Mouse (Mus musculus): ENCODE measurements around the gene Wfdc2. TPM values are rescaled to one million over a fixed set of nuclear protein-coding genes. Genes with fewer than 3 reads are reported as not detected.

Wfdc2 gene
- polyA plus RNA-seq, 1 experiment: not detected

GRCm38 (mm10) chr2:164549963-164550894 is 12.0 kb upstream of the Wfdc2 start:
- H3ac ChIP-seq (ENCODE audit: control insufficient read depth, insufficient read length): no peak overlapping the region
- H3K4me2 ChIP-seq (ENCODE audit: low read depth): no peak overlapping the region
- no peaks in the 10 kb centered on the region for H3K79me2 ChIP-seq (ENCODE audit: control insufficient read depth, insufficient read depth)
- H3K4me3 ChIP-seq: no peak overlapping the region
- no peak for TF ChIP-seq REST (IDR thresholded peaks at IDR 0.05; ENCODE audit: insufficient read depth, insufficient read length)
- no peak for TF ChIP-seq TCF12 (IDR thresholded peaks at IDR 0.05; ENCODE audit: insufficient read depth, poor library complexity, severe bottlenecking)
- TF ChIP-seq SRF (IDR thresholded peaks at IDR 0.05; ENCODE audit: control insufficient read depth, insufficient read length, low read depth): no peak
- TF ChIP-seq USF1 (IDR thresholded peaks at IDR 0.05; ENCODE audit: low read depth): no peak
- no peak for TF ChIP-seq CEBPB (IDR thresholded peaks at IDR 0.05; ENCODE audit: insufficient read depth, poor library complexity, severe bottlenecking)
- no peaks in the 10 kb centered on the region for H3K36me3 ChIP-seq (ENCODE audit: control insufficient read depth, insufficient read depth)
- H3K27me3 ChIP-seq (ENCODE audit: control insufficient read depth, insufficient read depth, insufficient read length): peaks cover 26% of the 10 kb centered on the region

- H3K79me2 ChIP-seq (ENCODE audit: control insufficient read depth, insufficient read depth): no peaks in the 10 kb centered on the region
- TF ChIP-seq REST (IDR thresholded peaks at IDR 0.05; ENCODE audit: insufficient read depth, insufficient read length) (no peak), SRF (IDR thresholded peaks at IDR 0.05; ENCODE audit: control insufficient read depth, insufficient read length, low read depth) (no peak), MYOD1 (IDR thresholded peaks at IDR 0.05; ENCODE audit: control insufficient read depth in 1 of 3, insufficient read length in 2 of 3, low read depth in 2 of 3) (no peak), USF1 (IDR thresholded peaks at IDR 0.05; ENCODE audit: low read depth) (no peak), TCF12 (IDR thresholded peaks at IDR 0.05; ENCODE audit: insufficient read depth, poor library complexity, severe bottlenecking) (no peak), MAX (IDR thresholded peaks at IDR 0.05; ENCODE audit: low read depth) (no peak), CEBPB (IDR thresholded peaks at IDR 0.05; ENCODE audit: insufficient read depth, poor library complexity, severe bottlenecking) (no peak), POLR2AphosphoS2 (IDR thresholded peaks at IDR 0.05; ENCODE audit: insufficient read length, low read depth) (no peak), TCF3 (IDR thresholded peaks at IDR 0.05; ENCODE audit: insufficient read length, low read depth) (no peak), MYOG (IDR thresholded peaks at IDR 0.05; ENCODE audit: control insufficient read depth in 1 of 3, insufficient read depth in 1 of 3, insufficient read length in 2 of 3, low read depth in 2 of 3) (no peak), E2F4 (IDR thresholded peaks at IDR 0.05; ENCODE audit: insufficient read depth) (no peak), POLR2A (IDR thresholded peaks at IDR 0.05; ENCODE audit: insufficient read length, low read depth) (no peak)
Observed at GRCm38 (mm10) chr2:164550895-164551269, 11.3 kb upstream of the Wfdc2 start.

GRCm38 (mm10) chr2:164551502-164551901 is 10.7 kb upstream of the Wfdc2 start:
- H3K4me2 ChIP-seq (ENCODE audit: low read depth): no peak overlapping the region
- no peak overlapping the region for H3ac ChIP-seq (ENCODE audit: control insufficient read depth, insufficient read length)
- no peak overlapping the region for H3K4me3 ChIP-seq
- no peaks in the 10 kb centered on the region for H3K36me3 ChIP-seq (ENCODE audit: control insufficient read depth, insufficient read depth)
- H3K27me3 ChIP-seq (ENCODE audit: control insufficient read depth, insufficient read depth, insufficient read length): peaks cover 28% of the 10 kb centered on the region
- no peaks in the 10 kb centered on the region for H3K79me2 ChIP-seq (ENCODE audit: control insufficient read depth, insufficient read depth)
- TF ChIP-seq MYOG (IDR thresholded peaks at IDR 0.05; ENCODE audit: control insufficient read depth in 1 of 3, insufficient read depth in 1 of 3, insufficient read length in 2 of 3, low read depth in 2 of 3) (no peak), REST (IDR thresholded peaks at IDR 0.05; ENCODE audit: insufficient read depth, insufficient read length) (no peak), MAX (IDR thresholded peaks at IDR 0.05; ENCODE audit: low read depth) (no peak), SRF (IDR thresholded peaks at IDR 0.05; ENCODE audit: control insufficient read depth, insufficient read length, low read depth) (no peak), CEBPB (IDR thresholded peaks at IDR 0.05; ENCODE audit: insufficient read depth, poor library complexity, severe bottlenecking) (no peak), E2F4 (IDR thresholded peaks at IDR 0.05; ENCODE audit: insufficient read depth) (no peak), TCF3 (IDR thresholded peaks at IDR 0.05; ENCODE audit: insufficient read length, low read depth) (no peak), MYOD1 (IDR thresholded peaks at IDR 0.05; ENCODE audit: control insufficient read depth in 1 of 3, insufficient read length in 2 of 3, low read depth in 2 of 3) (no peak), POLR2A (IDR thresholded peaks at IDR 0.05; ENCODE audit: insufficient read length, low read depth) (no peak)

More at GRCm38 (mm10) chr2:164550895-164551269, 11.3 kb upstream of the Wfdc2 start:
- H3K27me3 ChIP-seq (ENCODE audit: control insufficient read depth, insufficient read depth, insufficient read length): peaks cover 24% of the 10 kb centered on the region
- no peak overlapping the region for H3ac ChIP-seq (ENCODE audit: control insufficient read depth, insufficient read length)
- no peak overlapping the region for H3K4me2 ChIP-seq (ENCODE audit: low read depth)
- H3K36me3 ChIP-seq (ENCODE audit: control insufficient read depth, insufficient read depth): no peaks in the 10 kb centered on the region
- H3K4me3 ChIP-seq: no peak overlapping the region

GRCm38 (mm10) chr2:164558426-164558825 is 3.8 kb upstream of the Wfdc2 start:
- TF ChIP-seq CEBPB (IDR thresholded peaks at IDR 0.05; ENCODE audit: insufficient read depth, poor library complexity, severe bottlenecking): no peak
- no peak for TF ChIP-seq MAX (IDR thresholded peaks at IDR 0.05; ENCODE audit: low read depth)
- TF ChIP-seq USF1 (IDR thresholded peaks at IDR 0.05; ENCODE audit: low read depth): no peak
- TF ChIP-seq POLR2A (IDR thresholded peaks at IDR 0.05; ENCODE audit: insufficient read length, low read depth): no peak
- TF ChIP-seq MYOD1 (IDR thresholded peaks at IDR 0.05; ENCODE audit: control insufficient read depth in 1 of 3, insufficient read length in 2 of 3, low read depth in 2 of 3): no peak
- no peak for TF ChIP-seq REST (IDR thresholded peaks at IDR 0.05; ENCODE audit: insufficient read depth, insufficient read length)
- TF ChIP-seq TCF3 (IDR thresholded peaks at IDR 0.05; ENCODE audit: insufficient read length, low read depth): no peak
- no peak for TF ChIP-seq SRF (IDR thresholded peaks at IDR 0.05; ENCODE audit: control insufficient read depth, insufficient read length, low read depth)
- Histone ChIP-seq H3K4me3 (no peak overlapping the region), H3K79me2 (ENCODE audit: control insufficient read depth, insufficient read depth) (no peaks in the 10 kb centered on the region), H3ac (ENCODE audit: control insufficient read depth, insufficient read length) (no peak overlapping the region), H3K27me3 (ENCODE audit: control insufficient read depth, insufficient read depth, insufficient read length) (peaks cover 16% of the 10 kb centered on the region), H3K4me2 (ENCODE audit: low read depth) (no peak overlapping the region), H3K36me3 (ENCODE audit: control insufficient read depth, insufficient read depth) (no peaks in the 10 kb centered on the region)

All from myocyte (in vitro differentiated cells).